Mouse (Mus musculus): ENCODE results near the gene Mkln1. TPM values are rescaled to one million over a fixed set of nuclear protein-coding genes. Genes with fewer than 3 reads are reported as not detected.

Gene Mkln1
- polyA plus RNA-seq, 1 experiment from 2014 or later = 194 TPM

GRCm38 (mm10) chr6:31382989-31383388 is 15.5 kb upstream of the Mkln1 start:
- Histone ChIP-seq H3K4me3 (no peak overlapping the region), H3K36me3 (no peaks in the 10 kb centered on the region), H3K9me3 (no peaks in the 10 kb centered on the region), H3K9ac (no peak overlapping the region), H3K27ac (no peak overlapping the region), H3K27me3 (no peaks in the 10 kb centered on the region), H3K4me1 (no peaks in the 10 kb centered on the region), H3K4me2 (replicated peaks) (no peak overlapping the region)
- 83% methylated on average over 7 of the region's 7 CpGs for WGBS
- ATAC-seq (ENCODE audit: low FRiP score, low read depth) = no peak

- Histone ChIP-seq H3K9me3 (no peaks in the 10 kb centered on the region), H3K4me3 (no peak overlapping the region), H3K27me3 (no peaks in the 10 kb centered on the region), H3K27ac (no peak overlapping the region), H3K9ac (no peak overlapping the region), H3K4me1 (no peaks in the 10 kb centered on the region), H3K36me3 (no peaks in the 10 kb centered on the region), H3K4me2 (replicated peaks) (no peak overlapping the region)
- no peak for ATAC-seq (ENCODE audit: low FRiP score, low read depth)
- 83% methylated on average over 5 of the region's 5 CpGs for WGBS
These were observed 13.7 kb upstream of the Mkln1 start for GRCm38 (mm10) chr6:31384794-31385193.

- 87% methylated on average over 10 of the region's 10 CpGs for WGBS
- no peak overlapping the region for H3K4me3 ChIP-seq
- no peaks in the 10 kb centered on the region for H3K27me3 ChIP-seq
- no peak overlapping the region for H3K4me2 ChIP-seq (replicated peaks)
- ATAC-seq (ENCODE audit: low FRiP score, low read depth) = no peak
- no peaks in the 10 kb centered on the region for H3K4me1 ChIP-seq
- H3K9ac ChIP-seq = no peak overlapping the region
- no peaks in the 10 kb centered on the region for H3K9me3 ChIP-seq
- H3K27ac ChIP-seq = no peak overlapping the region
- H3K36me3 ChIP-seq = no peaks in the 10 kb centered on the region
These were observed 13.0 kb upstream of the Mkln1 start for GRCm38 (mm10) chr6:31385281-31386145.

- Histone ChIP-seq H3K27me3 (no peaks in the 10 kb centered on the region), H3K9me3 (no peaks in the 10 kb centered on the region), H3K27ac (no peak overlapping the region), H3K36me3 (no peaks in the 10 kb centered on the region), H3K9ac (no peak overlapping the region), H3K4me1 (no peaks in the 10 kb centered on the region), H3K4me2 (replicated peaks) (no peak overlapping the region), H3K4me3 (no peak overlapping the region)
- ATAC-seq (ENCODE audit: low FRiP score, low read depth) = no peak
- WGBS = 86% methylated on average over 6 of the region's 6 CpGs
These were observed 8.8 kb upstream of the Mkln1 start for GRCm38 (mm10) chr6:31389716-31390115.

- H3K36me3 ChIP-seq = no peaks in the 10 kb centered on the region
- ATAC-seq (ENCODE audit: low FRiP score, low read depth) = no peak
- no peak overlapping the region for H3K27ac ChIP-seq
- no peak overlapping the region for H3K9ac ChIP-seq
- 71% methylated on average over 8 of the region's 8 CpGs for WGBS
- no peak overlapping the region for H3K4me2 ChIP-seq (replicated peaks)
- H3K9me3 ChIP-seq = no peaks in the 10 kb centered on the region
- H3K4me3 ChIP-seq = no peak overlapping the region
- no peaks in the 10 kb centered on the region for H3K4me1 ChIP-seq
- H3K27me3 ChIP-seq = no peaks in the 10 kb centered on the region
These were observed 8.1 kb upstream of the Mkln1 start for GRCm38 (mm10) chr6:31390243-31390981.

GRCm38 (mm10) chr6:31392871-31393270 is 5.7 kb upstream of the Mkln1 start:
- H3K27ac ChIP-seq = no peak overlapping the region
- no peaks in the 10 kb centered on the region for H3K9me3 ChIP-seq
- ATAC-seq (ENCODE audit: low FRiP score, low read depth) = no peak
- WGBS = 80% methylated on average over 5 of the region's 5 CpGs
- H3K4me3 ChIP-seq = no peak overlapping the region
- no peak overlapping the region for H3K9ac ChIP-seq
- H3K4me2 ChIP-seq (replicated peaks) = no peak overlapping the region
- no peaks in the 10 kb centered on the region for H3K36me3 ChIP-seq
- H3K4me1 ChIP-seq = no peaks in the 10 kb centered on the region
- H3K27me3 ChIP-seq = no peaks in the 10 kb centered on the region

GRCm38 (mm10) chr6:31396118-31396517 is 2.4 kb upstream of the Mkln1 start:
- ATAC-seq (ENCODE audit: low FRiP score, low read depth) = no peak
- WGBS = 81% methylated on average over 4 of the region's 4 CpGs
- H3K36me3 ChIP-seq = no peaks in the 10 kb centered on the region

GRCm38 (mm10) chr6:31397308-31397707 is 1.2 kb upstream of the Mkln1 start:
- H3K4me2 ChIP-seq (replicated peaks) = no peak overlapping the region
- no peak overlapping the region for H3K4me3 ChIP-seq
- no peak overlapping the region for H3K27ac ChIP-seq
- H3K4me1 ChIP-seq = peaks cover 27% of the 10 kb centered on the region
- no peak overlapping the region for H3K9ac ChIP-seq
- H3K9me3 ChIP-seq = no peaks in the 10 kb centered on the region
- no peaks in the 10 kb centered on the region for H3K27me3 ChIP-seq
- no peaks in the 10 kb centered on the region for H3K36me3 ChIP-seq
- ATAC-seq (ENCODE audit: low FRiP score, low read depth) = no peak

More at GRCm38 (mm10) chr6:31396118-31396517, 2.4 kb upstream of the Mkln1 start:
- Histone ChIP-seq H3K9ac (no peak overlapping the region), H3K4me3 (no peak overlapping the region), H3K27ac (no peak overlapping the region), H3K9me3 (no peaks in the 10 kb centered on the region), H3K4me2 (replicated peaks) (no peak overlapping the region), H3K27me3 (no peaks in the 10 kb centered on the region), H3K4me1 (peaks cover 21% of the 10 kb centered on the region)

GRCm38 (mm10) chr6:31397775-31398430 is 632 bp upstream of the Mkln1 start:
- no peaks in the 10 kb centered on the region for H3K36me3 ChIP-seq
- H3K9ac ChIP-seq = peak overlapping the region; percentile 98; the same call in 1 of the 2 replicates
- H3K9me3 ChIP-seq = no peaks in the 10 kb centered on the region
- 66% methylated on average over 10 of the region's 10 CpGs for WGBS
- ATAC-seq (ENCODE audit: low FRiP score, low read depth) = no peak
- peaks cover 31% of the 10 kb centered on the region for H3K4me1 ChIP-seq
- no peaks in the 10 kb centered on the region for H3K27me3 ChIP-seq
- peak overlapping the region; percentile 96 for H3K4me3 ChIP-seq
- H3K27ac ChIP-seq = no peak overlapping the region
- H3K4me2 ChIP-seq (replicated peaks) = peak overlapping the region; percentile 97

- Histone ChIP-seq H3K4me3 (peak overlapping the region; percentile 96), H3K4me1 (peaks cover 32% of the 10 kb centered on the region), H3K27ac (peak overlapping the region; percentile 96), H3K9ac (peak overlapping the region; percentile 98), H3K27me3 (no peaks in the 10 kb centered on the region), H3K9me3 (no peaks in the 10 kb centered on the region), H3K4me2 (replicated peaks) (peak overlapping the region; percentile 97), H3K36me3 (no peaks in the 10 kb centered on the region)
- under 1% methylated on average over 27 of the region's 28 CpGs for WGBS
- peak; percentile 68 for ATAC-seq (ENCODE audit: low FRiP score, low read depth)
These were observed 643 bp downstream of the Mkln1 start for GRCm38 (mm10) chr6:31399206-31399549.

- Histone ChIP-seq H3K27me3 (no peaks in the 10 kb centered on the region), H3K27ac (peak overlapping the region; percentile 96; the same call in 1 of the 2 replicates), H3K36me3 (no peaks in the 10 kb centered on the region), H3K4me2 (replicated peaks) (peak overlapping the region; percentile 97), H3K9me3 (no peaks in the 10 kb centered on the region), H3K4me1 (peaks cover 35% of the 10 kb centered on the region), H3K4me3 (peak overlapping the region; percentile 96), H3K9ac (peak overlapping the region; percentile 98)
- 2% methylated on average over 13 of the region's 13 CpGs for WGBS
- ATAC-seq (ENCODE audit: low FRiP score, low read depth) = no peak
These were observed 1.0 kb downstream of the Mkln1 start for GRCm38 (mm10) chr6:31399566-31399965.

GRCm38 (mm10) chr6:31411017-31411416 is 12.5 kb downstream of the Mkln1 start:
- no peak for ATAC-seq (ENCODE audit: low FRiP score, low read depth)
- no peak overlapping the region for H3K9ac ChIP-seq

More at GRCm38 (mm10) chr6:31411017-31411416, 12.5 kb downstream of the Mkln1 start:
- no peaks in the 10 kb centered on the region for H3K36me3 ChIP-seq
- H3K4me1 ChIP-seq = peaks cover 5% of the 10 kb centered on the region
- 67% methylated on average over 1 of the region's 1 CpGs for WGBS
- H3K4me3 ChIP-seq = no peak overlapping the region
- no peaks in the 10 kb centered on the region for H3K9me3 ChIP-seq
- no peak overlapping the region for H3K4me2 ChIP-seq (replicated peaks)
- no peak overlapping the region for H3K27ac ChIP-seq
- no peaks in the 10 kb centered on the region for H3K27me3 ChIP-seq

Measured in limb, embryonic 13.5 days (tissue).